Mouse (Mus musculus) thymus, adult 18-20 months (tissue): ENCODE measurements at regions not wholly inside any gene's neighbourhood (a gene's known extent, or its start where the extent isn't known, plus 50 kb on each side); places are given as distances from the start of the nearest gene placed in this dataset.

Experiments used
- DNase-seq, 2 experiments: peaks; one replicate each; pipeline ENCODE4 v3.0.0; 2022; ENCODE audit warnings: mixed read lengths in 2 of 2

DNA sequence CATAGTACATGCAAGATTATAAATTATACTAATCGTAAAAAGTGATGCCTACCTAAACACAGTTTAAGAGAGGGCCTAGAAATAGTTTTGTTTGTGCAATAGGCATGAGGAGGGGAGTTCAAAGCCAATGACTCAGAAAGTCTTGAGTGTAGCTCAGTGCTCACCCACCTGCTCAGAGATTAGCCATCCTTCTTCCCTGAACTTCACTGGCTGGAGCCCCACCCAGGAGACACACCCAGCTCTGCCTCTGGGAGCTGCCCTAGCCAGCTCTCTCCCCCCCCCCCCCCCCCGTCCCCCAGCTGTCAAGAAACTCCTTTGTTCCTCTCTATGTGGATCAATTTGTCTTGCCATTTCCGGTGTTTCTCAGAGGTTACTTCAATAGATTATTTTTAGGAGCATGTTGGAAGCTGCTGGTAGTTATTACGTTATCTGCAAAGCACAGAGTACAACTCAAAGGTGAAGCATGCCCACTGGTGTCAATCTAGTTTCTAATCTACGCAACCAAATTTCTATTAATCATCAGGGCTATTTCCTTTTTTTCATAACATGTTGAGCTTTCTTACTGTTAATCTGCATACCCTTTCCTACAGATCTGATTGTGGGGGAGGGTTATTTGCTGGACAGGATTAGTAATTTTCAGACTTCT, 68.3 kb upstream of the Nrip1 start:
- DNase-seq = no peak

DNA sequence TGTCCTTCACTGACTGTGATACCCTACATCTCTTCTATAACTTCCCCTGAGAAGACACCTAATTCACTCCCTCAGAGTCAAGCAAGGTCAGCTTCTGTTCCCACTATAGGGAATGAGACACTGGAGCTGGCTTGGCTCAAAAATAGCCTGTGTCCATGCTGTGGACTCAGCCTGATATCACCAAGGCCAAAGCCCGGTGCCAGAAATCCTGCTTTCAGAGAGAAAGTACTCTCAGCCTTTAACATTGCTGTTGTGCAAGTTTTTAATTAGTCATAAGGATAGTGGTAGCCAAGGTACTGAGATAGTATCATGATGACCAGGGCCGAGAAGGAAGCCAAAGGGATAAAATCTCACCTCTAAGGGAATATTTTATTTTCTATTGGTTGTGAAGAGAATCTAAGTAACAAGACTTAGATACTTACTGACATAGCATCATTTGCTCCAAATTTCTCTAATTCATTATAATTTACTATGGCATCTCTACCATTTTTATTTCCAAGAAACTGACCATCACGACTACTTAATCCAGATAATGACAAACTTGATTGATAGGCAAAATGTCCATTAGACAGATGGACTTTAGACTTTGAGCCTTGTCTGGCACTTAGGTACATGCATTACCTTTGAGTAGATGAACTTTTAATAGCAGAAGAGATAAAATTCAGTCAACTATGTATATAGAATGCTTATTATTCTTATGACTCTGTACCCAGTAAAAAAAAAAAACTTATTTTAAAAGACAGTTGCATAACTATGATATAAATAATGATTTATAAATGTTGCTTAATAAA, 64.7 kb upstream of the Nrip1 start:
- DNase-seq = no peak

DNA sequence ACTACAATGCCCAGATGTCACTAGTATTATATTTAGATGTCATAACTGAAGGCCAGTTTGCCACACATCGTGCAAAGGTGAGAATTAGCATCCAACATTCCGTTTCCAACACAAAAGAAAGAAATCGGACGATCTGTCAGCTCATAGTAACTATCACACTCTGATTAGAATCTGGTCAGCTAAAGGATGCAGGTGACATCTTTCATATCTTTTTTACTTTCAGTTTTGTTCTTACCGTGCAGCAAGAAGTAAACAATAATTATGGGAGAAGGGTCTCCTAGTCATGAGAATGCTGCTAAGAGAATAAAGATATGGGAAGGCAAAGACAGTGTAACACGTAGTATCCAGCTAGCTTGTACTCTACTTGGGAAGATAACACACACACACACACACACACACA, 62.7 kb upstream of the Nrip1 start:
- DNase-seq = no peak

DNA sequence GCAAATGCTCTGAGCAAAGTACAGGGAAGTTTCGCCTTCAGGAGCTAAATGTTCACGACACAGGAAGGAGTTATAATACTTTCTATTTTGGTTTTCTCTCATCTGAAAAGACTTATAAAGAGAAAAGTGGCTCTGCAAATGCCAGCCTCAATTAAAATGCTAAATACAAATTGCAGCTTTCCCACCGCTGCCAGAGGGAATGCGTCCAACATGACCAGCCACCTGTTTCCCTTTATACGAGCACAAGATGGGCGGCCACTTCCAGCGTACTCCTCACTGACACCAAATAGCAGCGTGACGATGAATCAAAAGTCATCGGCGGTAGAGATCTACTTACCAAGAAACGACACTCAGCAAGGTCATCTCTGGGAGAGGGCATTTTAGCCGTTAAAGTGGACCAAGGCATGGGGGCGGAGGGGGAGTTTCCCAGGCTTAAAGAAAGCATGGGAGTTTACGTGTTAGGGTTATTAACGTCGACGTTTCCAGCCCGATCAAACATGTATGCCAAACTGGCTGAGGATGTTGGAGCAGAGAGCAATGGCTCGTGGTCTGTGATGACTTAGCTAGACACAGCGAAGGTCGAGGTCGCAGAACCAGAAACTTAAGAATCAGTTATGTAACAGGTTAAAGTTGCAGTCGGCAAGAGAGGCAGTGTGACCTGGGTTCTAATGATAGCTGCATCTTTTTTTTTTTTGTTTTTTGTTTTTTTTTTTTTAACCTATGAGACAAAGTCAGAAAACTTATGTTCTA, 59.6 kb upstream of the Nrip1 start:
- no peak for DNase-seq

DNA sequence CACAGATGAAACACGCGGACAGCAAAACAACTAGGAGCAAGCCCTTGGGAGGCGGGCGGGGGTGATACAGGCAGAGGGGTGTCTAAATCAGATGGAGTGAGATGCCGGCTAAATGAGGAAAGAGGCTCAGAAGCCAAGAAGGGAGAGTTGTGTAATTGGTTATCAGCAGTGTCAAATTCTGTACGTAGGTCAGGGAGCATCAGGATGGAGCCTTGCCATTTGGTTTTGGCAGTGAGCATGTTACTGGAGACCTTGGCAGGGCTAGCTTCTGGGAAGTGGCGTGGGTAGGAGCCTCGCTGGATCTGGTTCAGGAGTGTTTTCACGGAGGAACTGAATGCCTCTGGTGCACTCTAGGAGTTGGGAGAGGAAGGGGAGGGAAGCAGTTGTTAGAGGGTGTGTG, 58.7 kb upstream of the Nrip1 start:
- DNase-seq = no peak

DNA sequence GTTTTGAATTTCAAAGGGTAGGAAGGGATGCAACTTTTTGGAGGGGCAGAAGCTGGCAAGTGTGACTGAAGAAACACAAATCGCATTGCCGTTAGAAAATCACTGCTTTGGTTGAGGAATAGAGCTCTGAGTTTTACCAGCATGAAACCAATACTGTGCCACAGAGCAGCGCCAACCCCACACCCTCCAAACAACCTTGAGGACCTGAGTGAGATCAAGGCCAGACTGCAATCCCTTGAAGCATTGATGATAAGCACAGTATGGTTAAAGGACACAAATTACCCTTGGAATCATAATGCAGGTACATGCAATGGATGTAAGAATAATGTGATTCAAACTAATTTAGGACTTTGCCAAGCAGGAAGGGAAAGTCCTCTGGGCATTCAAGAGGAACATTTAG, 55.5 kb upstream of the Nrip1 start:
- DNase-seq = no peak

DNA sequence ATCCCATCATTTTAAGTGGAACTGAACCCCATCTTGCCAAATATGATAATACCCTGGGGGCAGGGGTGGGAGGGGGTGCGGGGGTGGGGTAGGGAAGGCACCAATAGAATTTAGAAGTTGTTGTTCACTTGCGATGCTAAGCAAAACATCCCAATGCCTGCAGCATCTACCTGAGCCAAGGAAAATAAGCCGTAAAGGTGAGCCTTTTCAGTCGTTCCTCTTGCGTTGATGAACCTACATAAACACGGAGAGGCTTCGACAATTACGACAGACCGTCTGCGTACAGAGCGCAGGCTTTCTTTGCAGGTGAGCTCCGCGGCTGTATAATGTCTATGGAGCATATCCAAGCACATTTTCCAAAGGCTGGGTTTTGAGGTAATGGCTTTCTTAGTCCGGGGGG, 50.3 kb upstream of the Nrip1 start:
- no peak for DNase-seq
